Mouse (Mus musculus): ENCODE measurements around the gene Nkx2-1.

DNA sequence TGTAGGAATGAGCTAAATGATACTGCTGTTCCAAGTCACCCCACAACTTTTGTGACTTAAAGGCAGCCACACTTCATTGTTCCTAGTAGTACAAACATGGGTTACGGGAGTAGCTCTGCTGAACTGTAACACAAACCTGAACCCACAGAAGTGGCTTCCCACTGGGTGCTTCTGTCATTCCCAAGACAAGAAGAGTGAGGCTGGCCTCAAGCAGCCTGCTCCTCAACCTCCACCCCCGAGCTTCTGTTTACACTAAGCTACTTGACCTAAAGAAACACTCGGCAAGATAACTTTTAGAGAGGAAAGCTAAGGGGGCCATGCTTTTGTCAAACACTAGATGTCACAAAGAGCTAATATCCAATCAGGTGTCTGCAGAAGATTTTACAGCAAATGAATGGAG is 49.7 kb downstream of the Nkx2-1 start:
- TF ChIP-seq EP300 (IDR thresholded peaks at IDR 0.05; ENCODE audit: low read depth) (no peak), CTCF (IDR thresholded peaks at IDR 0.05; ENCODE audit: low read depth) (no peak)
